11 mouse cellular contexts compared by ENCODE assay signal in the genomic region with DNA sequence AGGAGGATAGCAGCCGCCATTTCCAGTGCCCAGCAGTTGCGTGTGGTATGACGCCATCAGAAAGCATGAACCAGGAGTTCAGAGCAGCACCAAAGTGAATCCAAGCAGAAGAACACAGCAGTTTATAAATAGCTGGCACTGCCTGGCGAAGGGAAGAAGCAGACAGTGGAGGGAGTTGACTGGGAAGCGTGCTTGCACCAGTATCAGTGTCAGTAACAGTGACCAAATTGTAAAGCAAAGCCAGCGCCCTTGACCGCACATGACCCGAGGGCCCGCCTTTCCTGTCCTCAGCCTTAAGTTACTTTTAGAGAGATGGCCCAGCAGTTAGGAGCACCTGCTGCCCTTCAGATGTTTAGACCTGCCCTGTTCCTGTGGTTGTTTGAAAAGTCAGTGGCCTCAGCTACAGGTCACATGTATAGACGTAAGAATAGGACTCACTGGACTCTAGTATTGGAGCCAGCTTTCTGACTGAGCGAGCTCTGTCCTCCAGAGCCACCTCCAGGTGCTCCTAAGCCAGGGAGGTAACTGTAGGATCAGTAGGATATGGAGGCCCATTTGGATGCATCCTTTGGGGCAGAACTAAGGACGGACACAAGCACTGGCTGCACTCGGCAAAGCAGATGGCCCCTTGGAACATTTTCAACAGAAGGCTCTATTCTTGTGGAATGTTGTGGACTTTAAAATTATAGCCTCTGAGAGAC.
DNase-seq lines count a peak whose midpoint lies in the region; ATAC-seq lines count a peak whose summit lies in the region.
"Had no signal": no experiment of that assay in that cellular context is flagged by ENCODE, and none has a peak within 500 bp of the region (broad histone marks: within the 10 kb centered on the region; RNA-seq: fewer than 3 reads in every experiment).

No protein-coding gene starts in this region.

- no peak overlapping the region for H3K4me2 ChIP-seq in kidney, embryonic 15.5 days
- H3K4me2 ChIP-seq: limb, embryonic 13.5 days had no signal

- H3K9me3 ChIP-seq in kidney, embryonic 15.5 days (replicated peaks), result no peaks in the 10 kb centered on the region
- H3K9me3 ChIP-seq: limb, embryonic 13.5 days had no signal

- no peaks in the 10 kb centered on the region for H3K27me3 ChIP-seq in kidney, embryonic 15.5 days
- H3K27me3 ChIP-seq: limb, embryonic 13.5 days had no signal

- intact Hi-C loops in heart, postnatal 14 days (cut with DNase I), result no loop called here

- H3K27ac ChIP-seq in kidney, embryonic 15.5 days, result peak overlapping the region; percentile 30; the same call in 1 of the 2 replicates

- H3K4me1 ChIP-seq in kidney, embryonic 15.5 days, result peaks cover 53% of the 10 kb centered on the region

- no peak for ATAC-seq in kidney, embryonic 15.5 days (replicated peaks; ENCODE audit: low FRiP score)
- ATAC-seq in inflammation-experienced regulatory T-cells, adult 6 months, result no peak
- ATAC-seq: hindbrain, postnatal 0 days had no signal

- H3K9ac ChIP-seq in kidney, embryonic 15.5 days, result no peak overlapping the region
- H3K9ac ChIP-seq: limb, embryonic 13.5 days had no signal

- peaks cover 51% of the 10 kb centered on the region for H3K36me3 ChIP-seq in kidney, embryonic 15.5 days

- H3K4me3 ChIP-seq in kidney, embryonic 15.5 days (replicated peaks), result no peak overlapping the region
- H3K4me3 ChIP-seq: limb, embryonic 13.5 days; myocyte had no signal

- DNase-seq in kidney, adult 8-10 months, result no peak
- peak; percentile 73 for DNase-seq in cerebellum, adult 11-12 months
- peak; percentile 78 for DNase-seq in cerebellum, adult 9-11 months
- DNase-seq in heart, postnatal 14 days, result peak; percentile 42 to 51
- no peak for DNase-seq in ovary, postnatal 10 days (ENCODE audit: low spot score)
- DNase-seq: layer of hippocampus, adult 9-11 months had no signal

- WGBS in kidney, embryonic 15.5 days, result 63% methylated on average over 13 of the region's 13 CpGs

Comparison
In these comparisons a context has a peak if more than half of its experiments do, and no peak if none do; other contexts are left out.
1. DNase-seq: peak in cerebellum, adult 11-12 months (single experiment), cerebellum, adult 9-11 months (single experiment) and heart, postnatal 14 days (2 of 2); none in kidney, adult 8-10 months (0 of 2) and ovary, postnatal 10 days (single experiment).